ENCODE assay signal across 12 mouse cellular contexts in the genomic region with DNA sequence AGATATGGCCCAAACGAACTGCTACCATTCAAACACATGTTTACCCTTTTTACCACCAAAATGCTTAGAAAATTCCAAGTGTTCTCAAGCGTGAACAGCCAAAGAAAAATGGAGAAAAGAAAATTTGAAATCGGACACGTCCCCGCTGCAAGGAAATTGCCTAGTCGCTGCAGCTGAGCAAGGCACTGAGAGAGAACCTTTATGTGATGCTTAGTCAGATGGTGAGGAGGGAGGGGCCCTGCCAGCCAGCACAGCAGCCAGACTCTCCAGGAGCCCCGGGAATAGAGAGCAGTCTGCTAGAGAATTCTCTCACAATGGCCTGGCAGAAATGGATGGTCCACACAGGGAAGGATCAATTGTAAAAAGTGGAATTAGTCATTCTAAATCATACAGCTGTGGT.
DNase-seq lines count a peak whose midpoint lies in the region; ATAC-seq lines count a peak whose summit lies in the region.
"Had no signal": no experiment of that assay in that cellular context is flagged by ENCODE, and none has a peak within 500 bp of the region (broad histone marks: within the 10 kb centered on the region; RNA-seq: fewer than 3 reads in every experiment).

No protein-coding gene starts in this region.

- H3K4me1 ChIP-seq in forebrain, embryonic 13.5 days: no peaks in the 10 kb centered on the region
- 0 out of 2 replicates have a peak, but pooled peaks cover 4% of the 10 kb centered on the region for H3K4me1 ChIP-seq in hindbrain, embryonic 16.5 days (ENCODE audit: control insufficient read depth, insufficient read depth, low read depth, low read length)
- no peaks in the 10 kb centered on the region for H3K4me1 ChIP-seq in neural tube, embryonic 14.5 days (ENCODE audit: control insufficient read depth, insufficient read depth, low read length)
- H3K4me1 ChIP-seq in kidney, embryonic 14.5 days (ENCODE audit: control insufficient read depth, insufficient read depth, low read length): no peaks in the 10 kb centered on the region
- H3K4me1 ChIP-seq: heart, embryonic 13.5 days had no signal

- no peaks in the 10 kb centered on the region for H3K36me3 ChIP-seq in forebrain, embryonic 13.5 days (ENCODE audit: poor library complexity, severe bottlenecking)
- no peaks in the 10 kb centered on the region for H3K36me3 ChIP-seq in hindbrain, embryonic 16.5 days (ENCODE audit: control insufficient read depth, insufficient read depth, low read length)
- H3K36me3 ChIP-seq in neural tube, embryonic 14.5 days (ENCODE audit: control insufficient read depth, insufficient read depth, low read length): no peaks in the 10 kb centered on the region
- no peaks in the 10 kb centered on the region for H3K36me3 ChIP-seq in kidney, embryonic 14.5 days (ENCODE audit: control insufficient read depth, insufficient read depth, low read length)
- H3K36me3 ChIP-seq: heart, embryonic 13.5 days had no signal

- H3K4me2 ChIP-seq in forebrain, embryonic 13.5 days: peak overlapping the region; percentile 18; the same call in 1 of the 2 replicates
- H3K4me2 ChIP-seq in hindbrain, embryonic 16.5 days (ENCODE audit: low read length): no peak overlapping the region
- H3K4me2 ChIP-seq in neural tube, embryonic 14.5 days (ENCODE audit: low read depth, low read length): no peak overlapping the region
- H3K4me2 ChIP-seq in kidney, embryonic 14.5 days (replicated peaks; ENCODE audit: low read depth, low read length): no peak overlapping the region
- H3K4me2 ChIP-seq: heart, embryonic 13.5 days had no signal

- peak; percentile 51 for DNase-seq in embryo, embryonic 10 days (ENCODE audit: low spot score)
- no peak for DNase-seq in embryo, embryonic 9.5 days (ENCODE audit: extremely low spot score)
- DNase-seq in cerebellum, postnatal 4 days (ENCODE audit: low spot score in 2 of 2): no peak
- DNase-seq: adrenal gland, postnatal 10 days; cerebellum, adult 11 months; gastrocnemius, postnatal 36 days had no signal

- 0 out of 2 replicates have a peak, but pooled peaks cover under 1% of the 10 kb centered on the region for H3K9me3 ChIP-seq in forebrain, embryonic 13.5 days (replicated peaks)
- H3K9me3 ChIP-seq in hindbrain, embryonic 16.5 days (ENCODE audit: control insufficient read depth, low read length): no peaks in the 10 kb centered on the region
- H3K9me3 ChIP-seq in neural tube, embryonic 14.5 days (ENCODE audit: control insufficient read depth, low read length): no peaks in the 10 kb centered on the region
- H3K9me3 ChIP-seq in kidney, embryonic 14.5 days (ENCODE audit: control insufficient read depth, low read length): no peaks in the 10 kb centered on the region
- H3K9me3 ChIP-seq: heart, embryonic 13.5 days had no signal

- H3K4me3 ChIP-seq in forebrain, embryonic 13.5 days: no peak overlapping the region
- no peak overlapping the region for H3K4me3 ChIP-seq in hindbrain, embryonic 16.5 days (ENCODE audit: low read length)
- no peak overlapping the region for H3K4me3 ChIP-seq in neural tube, embryonic 14.5 days (ENCODE audit: low read depth, low read length)
- no peak overlapping the region for H3K4me3 ChIP-seq in kidney, embryonic 14.5 days (ENCODE audit: low read length)
- H3K4me3 ChIP-seq: heart, embryonic 13.5 days had no signal

- no peak overlapping the region for H3K27ac ChIP-seq in forebrain, embryonic 13.5 days
- no peak overlapping the region for H3K27ac ChIP-seq in hindbrain, embryonic 16.5 days (ENCODE audit: low read depth, low read length)
- H3K27ac ChIP-seq in neural tube, embryonic 14.5 days (ENCODE audit: low read depth, low read length): no peak overlapping the region
- no peak overlapping the region for H3K27ac ChIP-seq in kidney, embryonic 14.5 days (ENCODE audit: low read depth, low read length)
- H3K27ac ChIP-seq: heart, embryonic 13.5 days had no signal

- peaks cover 22% of the 10 kb centered on the region for H3K27me3 ChIP-seq in forebrain, embryonic 13.5 days
- H3K27me3 ChIP-seq in hindbrain, embryonic 16.5 days (replicated peaks; ENCODE audit: control insufficient read depth, insufficient read depth, low read length): peaks cover 15% of the 10 kb centered on the region
- H3K27me3 ChIP-seq in neural tube, embryonic 14.5 days (ENCODE audit: control insufficient read depth, insufficient read depth, low read length): 0 out of 2 replicates have a peak, but pooled peaks cover 4% of the 10 kb centered on the region
- H3K27me3 ChIP-seq in kidney, embryonic 14.5 days (ENCODE audit: control insufficient read depth, insufficient read depth, low read length): no peaks in the 10 kb centered on the region

- peak; percentile 68; the same call in 1 of the 2 replicates for ATAC-seq in forebrain, embryonic 13.5 days
- ATAC-seq in hindbrain, embryonic 16.5 days: peak; percentile 84
- peak; percentile 87; the same call in 1 of the 2 replicates for ATAC-seq in neural tube, embryonic 14.5 days (ENCODE audit: low read depth)
- no peak for ATAC-seq in kidney, embryonic 14.5 days (ENCODE audit: low FRiP score, low TSS enrichment)
- ATAC-seq in cerebellum, adult (ENCODE audit: insufficient number of reproducible peaks, low FRiP score, low TSS enrichment): no peak

- H3K9ac ChIP-seq in forebrain, embryonic 13.5 days: no peak overlapping the region
- H3K9ac ChIP-seq in hindbrain, embryonic 16.5 days (ENCODE audit: low read depth, low read length): no peak overlapping the region
- no peak overlapping the region for H3K9ac ChIP-seq in neural tube, embryonic 14.5 days (replicated peaks; ENCODE audit: low read depth, low read length)
- no peak overlapping the region for H3K9ac ChIP-seq in kidney, embryonic 14.5 days (ENCODE audit: low read depth, low read length)
- H3K9ac ChIP-seq: heart, embryonic 13.5 days had no signal

- WGBS in forebrain, embryonic 13.5 days: 7% methylated on average over 7 of the region's 7 CpGs
- WGBS in hindbrain, embryonic 16.5 days: 17% methylated on average over 7 of the region's 7 CpGs
- 28% methylated on average over 7 of the region's 7 CpGs for WGBS in neural tube, embryonic 14.5 days
- WGBS in kidney, embryonic 14.5 days: 43% methylated on average over 7 of the region's 7 CpGs

Comparison
In these comparisons a context has a peak if more than half of its experiments do, and no peak if none do; other contexts are left out.
1. ATAC-seq: peak in forebrain, embryonic 13.5 days (single experiment), hindbrain, embryonic 16.5 days (single experiment) and neural tube, embryonic 14.5 days (single experiment); none in kidney, embryonic 14.5 days (single experiment) and cerebellum, adult (single experiment).